Mouse (Mus musculus) embryonic facial prominence, embryonic 15.5 days (tissue): ENCODE results near the gene Ubfd1. TPM values are rescaled to one million over a fixed set of nuclear protein-coding genes. Genes with fewer than 3 reads are reported as not detected.
A peak's percentile ranks its signal among the peaks of the same experiment; 100 is the strongest.

ENCODE experiments used
- ATAC-seq: fragments of 200-750 bp; cut with Nextera tagmentation; 2 replicates; pipeline ENCODE4 v1.8.0; 2017; ENCODE audit warnings: low read depth, moderate TSS enrichment; ENCODE audit not compliant: insufficient number of reproducible peaks, low FRiP score, low TSS enrichment
- H3K27ac ChIP-seq: fragments of 300-500 bp; sonication (generic); replicated peaks from 2 replicates; pipeline ENCODE4 v1.5.1; 2015; ENCODE audit warnings: mild to moderate bottlenecking, inconsistent platforms
- H3K27me3 ChIP-seq: fragments of 300-500 bp; sonication (generic); 2 replicates; pipeline ENCODE4 v1.6.1; 2015; ENCODE audit warnings: inconsistent platforms
- H3K36me3 ChIP-seq: fragments of 300-500 bp; sonication (generic); 2 replicates; pipeline ENCODE4 v1.6.1; 2015; ENCODE audit warnings: mild to moderate bottlenecking, inconsistent platforms
- H3K4me1 ChIP-seq: fragments of 300-500 bp; sonication (generic); 2 replicates; pipeline ENCODE4 v1.6.1; 2015; ENCODE audit warnings: inconsistent platforms
- H3K4me2 ChIP-seq: fragments of 300-500 bp; sonication (generic); replicated peaks from 2 replicates; pipeline ENCODE4 v1.6.1; 2015; ENCODE audit warnings: mild to moderate bottlenecking, inconsistent platforms
- H3K4me3 ChIP-seq: fragments of 300-500 bp; sonication (generic); replicated peaks from 2 replicates; pipeline ENCODE4 v1.5.1; 2015; ENCODE audit warnings: mild to moderate bottlenecking, inconsistent platforms
- H3K9ac ChIP-seq: fragments of 300-500 bp; sonication (generic); 2 replicates; pipeline ENCODE4 v1.6.1; 2015; ENCODE audit warnings: inconsistent platforms
- H3K9me3 ChIP-seq: fragments of 300-500 bp; sonication (generic); replicated peaks from 2 replicates; pipeline ENCODE4 v1.6.1; 2016; ENCODE audit warnings: inconsistent platforms
- WGBS: fragments of 180-500 bp; shearing (Covaris S2); methylation state at CpG from one replicate; pipeline ENCODE4 v1.1.7; 2015; 5-methylcytosine and 5-hydroxymethylcytosine counted together
- polyA plus RNA-seq: library from polyadenylated mRNA; unstranded; fragments of >200 nt; fragmentation: Nextera tagmentation; extraction: Ambion mirVana; gene quantifications from 2 replicates; pipeline ENCODE4 v1.2.1, GENCODE M21; 2015

Gene Ubfd1
- polyA plus RNA-seq, 1 experiment from 2014 or later = 61.6 TPM

DNA sequence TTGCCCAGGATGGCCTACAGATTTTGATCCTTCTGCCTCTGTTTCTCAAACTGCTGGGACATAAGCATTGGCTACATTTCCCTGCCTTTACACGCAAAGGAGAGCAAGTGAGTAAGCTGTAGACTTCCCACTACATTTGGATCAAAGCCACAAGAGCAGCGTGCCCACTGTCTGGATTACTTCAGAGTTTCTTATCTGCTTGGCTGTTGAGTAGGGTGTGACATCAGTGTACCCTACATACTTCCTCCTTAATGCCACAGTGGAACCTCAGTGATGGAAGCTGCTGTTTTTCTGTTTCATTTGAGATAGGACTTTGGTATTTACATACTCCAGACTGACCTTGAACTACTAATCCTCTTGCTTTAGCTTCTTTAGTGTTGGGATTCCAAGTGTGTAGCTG, 20.2 kb upstream of the Ubfd1 start:
- no peak for ATAC-seq
- Histone ChIP-seq H3K9ac (no peak overlapping the region), H3K36me3 (peaks cover 36% of the 10 kb centered on the region), H3K9me3 (no peaks in the 10 kb centered on the region), H3K4me1 (no peaks in the 10 kb centered on the region), H3K4me2 (no peak overlapping the region), H3K27ac (no peak overlapping the region), H3K27me3 (no peaks in the 10 kb centered on the region), H3K4me3 (no peak overlapping the region)
- WGBS = 82% methylated on average over 2 of the region's 2 CpGs

DNA sequence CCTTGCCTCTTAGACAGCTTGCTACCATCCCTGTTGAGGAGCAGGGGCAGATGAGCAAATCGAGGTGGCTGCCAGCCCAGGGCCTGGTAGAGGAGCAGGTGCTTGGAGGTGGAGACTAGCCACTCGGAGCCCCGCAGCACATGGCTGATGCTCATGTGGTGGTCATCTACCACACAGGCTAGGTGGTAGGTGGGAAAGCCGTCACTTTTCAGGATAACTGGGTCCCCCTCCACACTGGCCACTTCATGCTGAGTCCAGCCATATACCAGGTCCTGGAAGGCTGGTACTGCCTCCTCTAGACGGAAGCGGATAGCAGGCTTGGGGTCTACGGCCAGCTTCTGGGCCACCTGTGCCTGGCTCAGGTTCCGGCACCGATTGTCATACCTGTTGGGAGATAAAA, 18.8 kb upstream of the Ubfd1 start:
- Histone ChIP-seq H3K36me3 (peaks cover 33% of the 10 kb centered on the region), H3K4me2 (no peak overlapping the region), H3K4me1 (no peaks in the 10 kb centered on the region), H3K27ac (no peak overlapping the region), H3K9me3 (no peaks in the 10 kb centered on the region), H3K9ac (no peak overlapping the region), H3K27me3 (no peaks in the 10 kb centered on the region), H3K4me3 (no peak overlapping the region)
- ATAC-seq = no peak
- WGBS = 95% methylated on average over 9 of the region's 9 CpGs

DNA sequence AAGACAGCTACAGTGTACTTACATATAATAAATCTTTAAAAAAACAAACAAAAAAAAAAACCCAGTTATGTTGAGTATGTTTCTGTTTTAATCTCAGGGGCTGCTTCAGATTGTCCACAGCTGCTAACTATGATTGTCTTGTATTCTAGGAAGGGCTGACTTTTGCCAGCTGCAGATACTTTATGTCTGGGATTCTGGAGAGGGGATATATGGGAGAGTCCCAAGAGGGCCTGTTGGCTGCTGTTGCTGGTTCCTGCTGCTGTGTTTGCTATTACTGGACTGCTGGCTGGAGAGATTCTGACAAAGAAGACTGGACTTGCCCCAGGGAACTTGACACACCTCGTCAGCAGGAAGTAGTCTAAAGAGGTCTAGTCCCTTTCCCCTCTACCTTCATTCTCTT, 16.1 kb upstream of the Ubfd1 start:
- peaks cover 47% of the 10 kb centered on the region for H3K36me3 ChIP-seq
- no peaks in the 10 kb centered on the region for H3K27me3 ChIP-seq
- no peak overlapping the region for H3K4me3 ChIP-seq
- 48% methylated on average over 1 of the region's 1 CpGs for WGBS
- no peak overlapping the region for H3K9ac ChIP-seq
- ATAC-seq = no peak
- H3K4me1 ChIP-seq = no peaks in the 10 kb centered on the region
- H3K4me2 ChIP-seq = no peak overlapping the region
- H3K27ac ChIP-seq = no peak overlapping the region
- H3K9me3 ChIP-seq = no peaks in the 10 kb centered on the region

DNA sequence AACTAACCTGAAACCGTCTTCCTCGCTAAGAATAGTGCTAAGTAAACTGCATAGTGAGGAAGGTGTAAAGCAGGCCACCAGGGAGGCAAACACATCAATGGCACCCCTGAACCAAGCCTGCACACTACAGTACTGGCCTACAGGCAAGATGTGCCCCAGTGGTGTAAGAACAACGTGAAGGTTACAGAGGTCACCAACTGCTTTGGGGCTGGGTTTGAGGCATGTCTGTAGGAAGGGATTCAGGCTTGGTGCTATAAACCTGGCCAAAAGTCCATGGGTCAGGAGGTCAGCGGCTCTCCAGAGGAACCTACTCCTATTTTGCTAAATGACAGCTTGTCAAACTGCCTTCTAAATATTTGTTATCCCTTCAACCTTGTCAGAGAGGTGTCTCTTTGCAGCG, 10.3 kb upstream of the Ubfd1 start:
- Histone ChIP-seq H3K9me3 (no peaks in the 10 kb centered on the region), H3K27ac (no peak overlapping the region), H3K9ac (no peak overlapping the region), H3K4me2 (no peak overlapping the region), H3K4me1 (no peaks in the 10 kb centered on the region), H3K27me3 (no peaks in the 10 kb centered on the region), H3K4me3 (no peak overlapping the region), H3K36me3 (peaks cover 37% of the 10 kb centered on the region)
- WGBS = 88% methylated on average over 5 of the region's 5 CpGs
- no peak for ATAC-seq

DNA sequence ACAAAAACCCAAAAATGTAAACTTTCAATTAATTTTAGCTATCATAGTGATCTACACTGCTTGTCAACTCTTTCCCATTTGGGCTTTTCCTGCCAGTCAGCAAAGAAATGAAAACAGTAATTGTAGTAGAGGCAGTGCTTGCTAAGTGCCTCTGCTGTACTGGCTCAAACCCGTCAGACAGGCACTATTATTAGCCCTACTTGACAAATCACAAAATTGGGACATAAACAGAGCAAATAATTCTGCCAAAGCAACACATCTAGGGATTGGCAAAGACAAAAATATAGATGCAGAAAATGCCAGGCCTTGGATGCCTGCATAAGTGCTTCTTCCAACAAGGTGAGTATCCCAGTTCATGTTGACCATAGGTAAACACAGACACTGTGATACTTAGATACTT, 1.3 kb upstream of the Ubfd1 start:
- Histone ChIP-seq H3K4me2 (peak overlapping the region; percentile 79), H3K9ac (no peak overlapping the region)
- WGBS = 64% methylated on average over 1 of the region's 1 CpGs

DNA sequence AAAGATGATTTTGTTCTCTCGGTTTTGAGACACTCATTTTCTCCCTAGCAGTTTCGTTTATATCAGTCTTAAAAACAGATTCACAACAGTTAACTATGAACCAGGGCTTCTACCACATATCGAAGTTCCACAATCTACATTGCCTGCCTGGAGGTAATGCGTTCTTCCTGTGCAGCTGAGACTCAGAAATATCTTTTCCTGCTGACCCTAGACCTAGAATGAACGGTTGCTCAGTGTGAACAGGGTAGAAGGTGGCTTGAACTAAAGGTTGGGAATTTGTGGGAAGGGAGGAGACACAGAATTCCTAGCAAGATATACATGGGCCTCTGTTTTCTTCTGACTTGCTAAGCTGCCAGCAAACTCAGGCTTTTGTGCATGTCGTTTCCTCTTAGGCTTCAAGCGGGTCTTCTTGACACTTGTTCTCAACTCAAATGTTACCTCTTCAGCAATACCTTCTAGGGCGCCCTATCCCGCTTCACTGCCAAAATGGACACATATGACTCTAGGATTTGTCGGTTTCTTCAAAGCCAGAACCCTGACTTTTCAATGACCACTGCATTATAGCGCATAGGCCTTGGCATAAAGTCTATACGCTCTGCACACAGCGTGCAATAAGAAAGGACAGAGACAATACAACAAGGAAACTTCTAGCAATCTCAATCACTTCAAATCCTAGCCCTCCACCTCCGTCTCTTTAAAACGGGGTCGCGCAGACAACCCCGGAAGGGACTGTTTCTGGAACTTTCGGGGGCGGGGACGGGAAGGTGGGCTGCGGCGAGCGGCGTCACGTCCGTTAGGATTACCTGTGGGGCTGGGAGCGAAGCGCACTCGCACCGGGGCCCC, 652 bp upstream of the Ubfd1 start:
- WGBS = 14% methylated on average over 31 of the region's 31 CpGs
- Histone ChIP-seq H3K4me3 (peak overlapping the region; percentile 100), H3K9me3 (no peaks in the 10 kb centered on the region), H3K36me3 (peaks cover 34% of the 10 kb centered on the region), H3K27me3 (no peaks in the 10 kb centered on the region), H3K27ac (peak overlapping the region; percentile 97), H3K4me2 (peak overlapping the region; percentile 79), H3K4me1 (peaks cover 29% of the 10 kb centered on the region), H3K9ac (peak overlapping the region; percentile 99)
- peak; percentile 65 for ATAC-seq

More for the DNA sequence above, 1.3 kb upstream of the Ubfd1 start:
- Histone ChIP-seq H3K36me3 (peaks cover 31% of the 10 kb centered on the region), H3K9me3 (no peaks in the 10 kb centered on the region), H3K27me3 (no peaks in the 10 kb centered on the region), H3K4me3 (peak overlapping the region; percentile 100; the same call in 1 of the 2 replicates), H3K27ac (0 out of 2 replicates have a peak overlapping the region, but pooled peaks have one; percentile 13), H3K4me1 (peaks cover 29% of the 10 kb centered on the region)
- ATAC-seq = no peak

DNA sequence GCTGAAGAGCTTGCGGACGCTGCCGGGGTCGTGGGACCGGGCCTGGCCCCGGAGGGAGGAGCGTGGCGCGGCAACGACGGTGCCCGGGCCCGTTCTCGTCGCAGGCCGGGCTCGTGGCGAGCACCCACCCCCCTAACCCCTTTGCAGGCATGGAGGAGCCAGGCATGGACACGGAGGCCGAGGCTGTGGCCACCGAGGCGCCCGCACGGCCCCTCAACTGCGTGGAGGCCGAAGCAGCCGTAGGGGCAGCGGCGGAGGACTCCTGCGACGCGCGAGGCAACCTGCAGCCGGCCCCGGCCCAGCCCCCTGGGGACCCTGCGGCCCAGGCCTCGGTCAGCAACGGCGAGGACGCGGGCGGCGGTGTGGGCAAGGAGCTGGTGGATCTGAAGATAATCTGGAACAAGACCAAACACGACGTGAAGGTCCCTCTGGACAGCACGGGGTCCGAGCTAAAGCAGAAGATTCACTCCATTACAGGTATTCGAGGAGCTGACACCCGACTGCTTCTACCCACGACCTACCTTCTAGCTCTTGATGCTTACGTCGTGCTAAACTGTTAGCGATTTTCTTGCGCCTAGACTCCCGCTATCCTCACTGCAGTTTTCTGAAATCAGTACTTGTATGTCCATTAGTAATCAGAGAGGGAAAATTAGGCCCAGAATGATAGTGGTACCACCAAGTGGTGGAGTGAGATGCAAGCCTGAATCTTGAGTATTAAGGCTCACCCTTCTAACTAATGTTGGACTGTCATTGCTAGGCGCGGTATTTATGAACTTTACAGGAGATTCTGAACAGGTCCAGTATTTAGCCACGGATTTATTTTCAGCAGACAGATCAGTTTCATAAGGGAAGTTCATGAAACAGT, 774 bp downstream of the Ubfd1 start:
- H3K4me2 ChIP-seq = peak overlapping the region; percentile 79
- WGBS = 1% methylated on average over 58 of the region's 58 CpGs
- peak overlapping the region; percentile 99 for H3K9ac ChIP-seq
- H3K36me3 ChIP-seq = peaks cover 38% of the 10 kb centered on the region
- no peaks in the 10 kb centered on the region for H3K9me3 ChIP-seq
- H3K27me3 ChIP-seq = no peaks in the 10 kb centered on the region
- H3K27ac ChIP-seq = peak overlapping the region; percentile 97
- H3K4me1 ChIP-seq = peaks cover 29% of the 10 kb centered on the region
- peak overlapping the region; percentile 100 for H3K4me3 ChIP-seq
- ATAC-seq = peak; percentile 13; the same call in 1 of the 2 replicates

DNA sequence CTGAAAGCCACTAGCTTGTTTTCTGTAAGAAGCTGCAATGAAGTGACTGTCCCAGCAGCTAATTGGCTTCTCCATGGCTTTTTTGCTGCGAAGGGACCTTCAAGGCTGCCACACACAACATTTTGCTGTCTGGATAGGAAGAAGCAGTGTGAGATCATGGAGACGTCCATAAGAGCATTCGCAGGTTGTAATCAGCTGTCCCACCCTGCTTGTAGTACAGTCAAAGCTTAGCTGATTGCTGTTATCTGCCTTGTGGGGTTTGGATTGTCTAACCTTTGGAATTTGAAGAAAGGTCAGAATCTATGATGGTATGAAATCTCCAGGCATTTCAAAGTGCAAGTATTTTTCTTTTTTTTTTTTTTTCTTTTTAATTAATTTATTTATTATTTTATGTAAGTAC, 7.4 kb downstream of the Ubfd1 start:
- Histone ChIP-seq H3K4me1 (peaks cover 4% of the 10 kb centered on the region), H3K9me3 (no peaks in the 10 kb centered on the region), H3K27me3 (no peaks in the 10 kb centered on the region), H3K4me3 (no peak overlapping the region), H3K36me3 (peaks cover 89% of the 10 kb centered on the region), H3K4me2 (no peak overlapping the region), H3K27ac (no peak overlapping the region), H3K9ac (no peak overlapping the region)
- 81% methylated on average over 3 of the region's 3 CpGs for WGBS
- no peak for ATAC-seq

DNA sequence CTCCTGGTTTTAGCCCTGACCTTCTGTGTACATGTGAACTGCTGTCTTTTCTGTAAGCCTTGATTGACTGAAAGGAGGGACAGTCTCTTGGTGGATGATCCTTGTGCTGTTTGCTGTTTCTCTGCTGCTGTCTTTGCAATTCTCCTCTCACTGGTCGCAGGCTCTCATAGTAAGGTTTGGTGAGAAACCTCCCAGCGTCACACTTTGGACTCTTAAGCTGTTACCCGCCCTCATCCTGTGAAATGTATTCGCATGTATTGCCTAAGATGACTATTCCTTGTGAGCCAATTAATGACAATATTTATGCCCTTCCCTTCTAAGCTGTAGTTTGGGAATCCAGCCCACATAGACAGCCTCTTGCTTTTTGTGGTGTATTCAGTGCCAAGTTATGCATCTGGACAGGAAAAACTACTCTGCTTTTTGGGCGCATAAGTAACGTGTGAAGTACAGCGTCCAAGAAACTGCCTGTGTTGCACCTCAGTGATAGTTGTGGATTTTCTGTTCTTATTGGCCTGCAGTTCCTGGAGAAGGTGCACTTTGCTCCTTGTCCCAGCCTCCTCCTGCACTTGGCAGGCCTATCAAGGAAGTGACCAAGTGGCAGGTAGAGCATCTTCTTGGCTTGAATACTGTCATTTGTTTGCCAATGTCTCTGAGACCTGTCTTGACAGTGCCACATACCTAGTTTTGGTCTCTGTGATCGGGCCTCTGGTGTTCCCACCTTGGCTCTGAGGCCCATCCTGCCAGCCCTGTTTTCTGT, 13.0 kb downstream of the Ubfd1 start:
- Histone ChIP-seq H3K4me1 (no peaks in the 10 kb centered on the region), H3K4me3 (no peak overlapping the region), H3K9me3 (no peaks in the 10 kb centered on the region), H3K4me2 (no peak overlapping the region), H3K27ac (no peak overlapping the region), H3K9ac (no peak overlapping the region), H3K27me3 (no peaks in the 10 kb centered on the region), H3K36me3 (peaks cover 76% of the 10 kb centered on the region)
- WGBS = 82% methylated on average over 8 of the region's 8 CpGs
- no peak for ATAC-seq

DNA sequence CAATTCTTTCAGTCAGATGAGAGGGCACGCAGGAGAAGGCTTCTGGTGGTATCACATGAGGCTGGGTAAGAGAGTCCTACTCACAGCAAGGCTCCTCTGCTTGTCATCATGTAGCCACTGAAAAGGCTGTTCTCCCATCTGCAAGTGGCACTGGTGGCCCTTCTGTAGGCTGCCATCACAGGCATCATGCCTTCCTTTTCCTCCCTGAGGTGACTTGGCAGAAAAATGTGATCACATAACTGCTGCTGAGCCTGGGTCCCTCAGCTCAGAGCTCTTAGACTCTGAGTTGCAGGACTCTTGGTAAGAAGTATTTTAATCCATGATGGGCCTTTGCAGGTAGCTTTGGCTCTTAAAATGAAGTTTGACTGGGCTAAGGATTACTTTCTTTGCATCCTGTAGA, 14.1 kb downstream of the Ubfd1 start:
- no peaks in the 10 kb centered on the region for H3K9me3 ChIP-seq
- H3K4me2 ChIP-seq = no peak overlapping the region
- H3K36me3 ChIP-seq = peaks cover 73% of the 10 kb centered on the region
- H3K4me1 ChIP-seq = no peaks in the 10 kb centered on the region
- WGBS = 85% methylated on average over 1 of the region's 1 CpGs
- H3K4me3 ChIP-seq = no peak overlapping the region
- H3K27me3 ChIP-seq = no peaks in the 10 kb centered on the region
- H3K9ac ChIP-seq = no peak overlapping the region
- ATAC-seq = no peak
- H3K27ac ChIP-seq = no peak overlapping the region
